Mouse (Mus musculus): ENCODE data around the gene Dnajb1.
"Not testable (repeated sequence)": the region's sequence is repeated elsewhere in the genome, so short reads cannot be mapped to it uniquely, and the experiment has no call there.

The Dnajb1 gene

DNA sequence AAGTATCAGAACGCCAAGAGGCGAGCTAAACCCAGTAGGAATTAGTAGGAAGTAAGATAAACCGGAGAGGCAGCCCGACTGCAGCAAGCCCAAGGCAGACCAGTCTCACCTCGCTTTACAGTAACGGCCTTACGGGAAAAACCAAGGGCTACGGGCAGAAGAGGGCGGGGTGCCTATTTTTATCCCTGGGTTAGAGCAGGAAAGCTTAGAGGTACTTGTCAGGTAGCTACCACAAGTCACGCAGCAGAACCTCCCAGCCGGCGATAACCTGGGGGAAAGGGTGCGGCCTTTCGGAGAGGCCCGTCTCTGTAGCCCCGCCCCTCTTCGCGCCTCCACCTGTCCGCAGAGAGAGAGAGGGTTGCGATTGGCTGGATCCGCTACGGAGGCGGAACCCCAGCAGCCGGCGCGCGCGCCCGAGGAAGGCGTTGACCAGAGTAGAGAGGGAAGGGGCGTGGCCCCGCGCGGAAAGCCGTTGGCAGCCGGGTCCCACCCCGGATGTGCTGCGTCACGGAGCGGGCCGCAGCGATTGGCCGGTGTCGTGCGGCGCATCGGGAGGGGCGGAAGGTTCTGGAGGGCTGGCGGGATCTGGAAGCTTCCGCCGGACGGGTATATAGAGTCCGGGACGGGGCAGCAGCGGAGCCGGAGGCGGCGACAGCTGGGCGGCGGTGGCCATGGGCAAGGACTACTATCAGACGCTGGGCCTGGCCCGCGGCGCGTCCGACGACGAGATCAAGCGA, at the start of gene Dnajb1, which contains the start of gene Tecr:
TSS of gene Dnajb1 (plus strand) at position 533 of the 737 bp plus-strand sequence.
TSS of gene Tecr (minus strand) at position 311 of the 737 bp plus-strand sequence.
- DNase-seq (ENCODE audit: low read depth, low spot score), result peak; percentile 96

DNA sequence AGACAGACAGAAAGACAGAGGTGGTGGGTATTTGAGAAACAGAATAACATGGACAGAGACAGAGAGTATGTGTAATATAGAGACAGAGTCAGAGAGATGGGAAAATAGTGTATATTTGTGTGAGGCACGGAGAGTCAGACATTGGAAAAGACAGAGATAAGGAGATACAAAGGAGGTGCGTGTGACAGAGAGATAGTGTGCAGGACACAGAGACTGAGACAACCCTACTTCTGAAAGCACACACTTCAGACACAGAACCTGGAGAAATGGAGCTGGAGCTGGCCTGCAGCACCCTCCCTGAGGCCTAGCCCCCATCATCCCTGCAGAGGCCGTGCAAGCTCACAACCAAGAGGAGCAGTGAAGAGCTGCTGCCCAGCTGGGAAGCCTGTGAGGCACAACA, 45.3 kb upstream of the Dnajb1 start:
- DNase-seq (ENCODE audit: low read depth, low spot score), result no peak

DNA sequence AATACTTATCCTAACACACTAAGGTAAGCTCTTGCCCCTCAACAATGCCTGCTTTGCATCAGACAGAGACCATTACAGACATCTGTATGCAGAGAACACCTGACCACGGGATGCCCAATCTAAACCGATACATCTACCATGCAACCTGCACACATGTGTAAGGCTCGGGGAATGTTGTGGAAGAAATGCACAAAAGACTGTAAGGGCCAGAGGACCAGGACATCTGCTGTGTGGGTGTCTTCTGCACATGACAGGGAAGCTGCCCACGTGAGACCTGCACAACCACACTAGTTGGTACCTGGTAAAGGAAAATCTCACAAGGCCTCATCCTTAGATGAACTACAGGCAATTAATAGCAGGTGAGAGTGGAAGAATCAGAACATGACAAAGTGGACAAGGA, 44.7 kb upstream of the Dnajb1 start:
- DNase-seq (ENCODE audit: low read depth, low spot score), result no peak

DNA sequence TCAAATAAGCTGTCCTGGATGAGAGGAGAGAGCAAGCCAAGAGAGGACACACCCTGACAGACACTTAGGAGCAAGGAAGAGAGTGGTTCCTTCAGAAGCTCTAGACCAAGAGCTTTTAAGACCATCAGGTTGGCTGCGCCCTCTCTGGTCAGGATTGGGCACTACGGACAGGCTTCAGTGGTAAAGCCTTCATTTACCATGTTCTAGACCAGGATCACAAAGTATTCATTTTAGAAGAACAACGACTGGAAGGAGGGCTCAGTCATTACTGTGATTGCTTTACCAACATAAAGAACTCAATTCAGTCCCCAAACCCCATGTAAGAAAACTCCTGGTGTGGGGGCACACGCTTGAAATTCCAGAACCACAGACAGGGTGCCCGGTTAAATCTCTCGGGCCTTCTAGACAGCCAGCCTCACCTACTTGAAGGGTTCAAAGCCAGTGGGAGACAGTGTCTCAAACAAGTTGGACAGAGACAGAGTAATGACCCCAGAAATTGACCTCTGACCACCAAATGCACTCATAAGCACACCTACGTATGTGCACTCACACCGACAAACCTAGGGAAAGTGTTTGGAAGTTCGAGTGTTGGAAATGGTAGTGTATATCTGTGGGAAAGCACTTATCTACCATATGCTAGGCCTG, 42.1 kb upstream of the Dnajb1 start:
- DNase-seq (ENCODE audit: low read depth, low spot score), result no peak

DNA sequence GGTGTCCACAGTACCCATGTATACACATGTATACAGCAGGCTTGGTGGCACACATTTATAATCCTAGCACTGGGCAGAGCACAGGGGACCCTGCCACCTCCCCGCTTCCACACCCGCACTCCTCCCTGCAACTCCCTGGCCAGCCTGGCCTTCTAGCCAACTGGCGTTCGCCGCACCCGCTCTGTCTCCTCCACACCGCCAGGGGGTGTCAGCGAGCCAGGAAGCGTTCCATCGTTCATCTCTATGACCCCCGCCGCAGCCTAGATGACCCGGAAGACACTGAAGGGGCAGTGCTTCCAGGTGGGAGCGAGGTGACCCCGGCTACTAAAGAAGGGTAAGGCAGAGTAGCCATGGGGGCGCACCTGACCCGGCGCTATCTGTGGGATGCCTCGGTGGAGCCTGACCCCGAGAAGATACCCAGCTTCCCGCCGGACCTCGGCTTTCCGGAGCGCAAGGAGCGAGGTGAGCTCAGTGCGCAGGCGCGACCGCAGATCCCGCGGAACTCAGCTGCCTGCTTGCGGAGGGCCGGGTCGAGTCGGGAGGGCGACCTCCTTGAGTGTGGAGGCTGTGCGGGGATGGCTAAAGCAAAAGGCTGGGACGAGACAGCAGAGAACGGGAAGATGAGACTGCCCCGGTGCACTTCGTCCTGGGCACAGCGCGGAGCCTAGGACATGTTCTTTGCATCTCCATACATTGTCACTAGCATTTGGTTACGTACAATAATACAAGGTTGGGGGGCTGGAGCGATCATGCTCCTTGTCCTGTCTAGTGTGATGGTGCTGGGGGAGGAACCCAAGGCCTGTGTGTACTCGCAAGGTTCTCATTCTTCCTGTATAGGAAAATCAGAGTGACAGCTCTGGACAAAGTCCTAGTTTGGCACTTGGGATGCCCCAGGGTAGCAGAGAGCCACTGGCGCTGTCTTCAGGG, 41.3 kb upstream of the Dnajb1 start, which contains the start of gene Ndufb7:
TSS of gene Ndufb7 (plus strand) at position 203 of the 927 bp plus-strand sequence.
- peak; percentile 78 for DNase-seq (ENCODE audit: low read depth, low spot score)

DNA sequence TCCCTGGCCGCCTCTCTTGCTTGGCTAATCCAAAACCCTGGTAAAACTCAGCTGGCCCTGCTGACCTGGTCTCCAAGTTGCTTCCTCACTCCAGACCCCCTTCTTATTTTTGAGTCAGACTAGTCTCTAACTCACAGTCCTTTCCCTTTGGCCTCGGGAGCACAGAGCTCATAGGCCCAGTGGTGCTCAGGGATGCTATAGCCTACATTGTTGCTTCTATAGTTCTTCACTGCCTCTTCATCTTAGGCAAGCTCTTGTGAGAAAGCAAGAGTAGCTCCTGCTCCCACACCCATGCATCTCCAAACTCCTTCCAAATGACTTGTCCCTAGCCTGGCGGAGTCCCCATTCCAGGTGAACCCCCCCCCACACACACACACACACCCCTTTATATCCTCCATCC, 40.3 kb upstream of the Dnajb1 start:
- DNase-seq (ENCODE audit: low read depth, low spot score), result no peak

DNA sequence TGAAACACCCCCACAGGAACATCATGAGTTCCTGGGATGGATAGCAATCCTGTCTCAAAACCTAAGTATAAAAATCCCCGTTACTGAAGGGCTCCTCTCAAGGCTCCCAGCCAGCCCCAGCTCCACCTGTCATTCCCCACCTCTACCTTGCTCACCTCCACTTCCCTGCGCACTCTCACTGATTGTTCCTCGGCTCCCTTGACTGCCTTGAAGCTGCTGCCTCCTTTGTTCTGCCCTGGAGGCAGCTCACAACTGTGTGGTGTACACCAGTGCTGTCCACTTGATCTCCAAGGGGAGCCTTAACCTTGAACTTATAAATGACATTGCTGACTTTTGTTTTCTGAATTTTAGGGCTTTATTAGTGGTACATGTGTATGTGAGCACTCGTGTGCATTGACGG, 39.9 kb upstream of the Dnajb1 start:
- DNase-seq (ENCODE audit: low read depth, low spot score), result no peak

DNA sequence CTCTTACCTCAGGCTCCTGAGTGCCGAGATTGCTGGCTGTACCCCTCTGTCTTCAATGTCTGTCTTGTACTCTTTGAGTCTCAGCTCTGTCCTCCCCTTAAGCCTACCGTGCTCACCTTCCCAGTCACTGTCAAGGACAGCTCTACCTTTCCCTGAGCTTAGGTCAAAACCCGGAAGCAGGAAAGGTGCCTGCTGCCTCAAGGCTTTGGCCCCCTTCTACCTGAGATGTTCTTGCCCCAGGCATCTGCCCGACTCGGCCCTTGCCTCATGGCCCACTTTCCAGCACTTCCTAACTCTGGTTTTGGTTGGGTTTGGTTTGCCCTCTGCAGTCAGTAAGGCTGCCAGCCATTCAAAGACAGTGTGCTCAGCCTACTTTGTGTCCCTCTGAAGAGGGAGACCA, 39.2 kb upstream of the Dnajb1 start:
- DNase-seq (ENCODE audit: low read depth, low spot score), result no peak

DNA sequence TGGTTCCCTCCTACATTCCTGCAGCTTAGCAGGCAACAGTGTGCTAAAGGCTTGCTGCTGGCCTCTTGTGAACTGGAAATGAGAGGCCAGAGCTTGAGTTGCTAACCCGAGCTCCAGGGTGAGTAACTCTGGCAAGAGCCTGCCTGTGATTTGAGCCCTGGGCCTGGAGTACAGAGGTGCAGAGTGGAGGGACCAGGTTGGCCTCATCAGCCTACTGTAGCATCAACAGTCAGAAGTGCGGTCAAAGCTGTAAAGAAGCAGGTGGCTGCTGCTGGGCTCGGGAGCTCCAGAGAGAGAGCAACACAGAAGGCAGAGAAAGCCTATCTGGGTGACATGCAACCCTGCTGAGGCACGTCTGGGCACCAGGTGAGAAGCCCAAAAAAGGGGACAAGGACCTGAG, 38.8 kb upstream of the Dnajb1 start:
- DNase-seq (ENCODE audit: low read depth, low spot score), result no peak

DNA sequence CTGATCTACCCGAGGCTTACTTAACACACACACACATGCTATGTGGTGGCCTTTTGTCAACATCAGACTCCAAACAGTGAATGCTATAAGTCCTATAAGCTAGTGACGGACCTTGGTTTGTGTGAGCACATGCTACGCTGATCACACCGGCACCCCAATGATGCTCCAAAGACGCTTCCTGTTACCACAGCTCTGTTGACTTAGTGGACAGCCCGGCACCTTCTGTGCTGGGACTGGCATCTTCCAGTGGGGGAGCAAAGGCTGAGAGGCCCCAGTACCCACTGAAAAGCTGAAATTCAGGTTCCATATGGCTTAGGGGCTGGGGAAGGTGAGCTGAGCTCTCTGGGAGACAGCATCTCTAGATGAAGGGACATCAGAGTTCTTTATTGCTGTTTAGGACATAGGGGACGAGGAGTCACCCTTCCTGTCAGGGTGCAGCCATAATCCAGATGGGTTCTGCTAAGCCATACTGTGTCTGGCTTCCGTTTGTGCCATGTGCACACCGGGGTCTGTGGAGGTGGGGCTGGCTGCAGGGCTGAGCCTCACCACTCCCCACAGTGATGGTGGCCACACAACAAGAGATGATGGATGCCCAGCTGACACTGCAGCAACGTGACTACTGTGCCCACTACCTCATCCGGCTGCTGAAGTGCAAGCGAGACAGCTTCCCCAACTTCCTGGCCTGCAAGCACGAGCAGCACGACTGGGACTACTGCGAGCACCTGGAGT, 37.6 kb upstream of the Dnajb1 start:
- DNase-seq (ENCODE audit: low read depth, low spot score), result no peak

DNA sequence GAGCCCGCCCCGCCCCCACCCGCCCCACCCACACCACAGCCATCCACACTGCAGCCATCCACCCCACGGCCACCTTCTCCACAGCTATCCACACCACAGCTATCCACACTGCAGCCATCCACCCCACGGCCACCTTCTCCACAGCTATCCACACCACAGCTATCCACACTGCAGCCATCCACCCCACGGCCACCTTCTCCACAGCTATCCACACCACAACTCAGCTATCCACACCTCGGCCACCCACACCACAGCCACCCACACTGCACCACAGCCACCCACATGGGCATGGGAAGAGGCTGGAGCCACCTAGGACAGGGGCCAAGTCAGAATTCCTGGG, 37.0 kb upstream of the Dnajb1 start:
- not testable (repeated sequence) for DNase-seq (ENCODE audit: low read depth, low spot score)

DNA sequence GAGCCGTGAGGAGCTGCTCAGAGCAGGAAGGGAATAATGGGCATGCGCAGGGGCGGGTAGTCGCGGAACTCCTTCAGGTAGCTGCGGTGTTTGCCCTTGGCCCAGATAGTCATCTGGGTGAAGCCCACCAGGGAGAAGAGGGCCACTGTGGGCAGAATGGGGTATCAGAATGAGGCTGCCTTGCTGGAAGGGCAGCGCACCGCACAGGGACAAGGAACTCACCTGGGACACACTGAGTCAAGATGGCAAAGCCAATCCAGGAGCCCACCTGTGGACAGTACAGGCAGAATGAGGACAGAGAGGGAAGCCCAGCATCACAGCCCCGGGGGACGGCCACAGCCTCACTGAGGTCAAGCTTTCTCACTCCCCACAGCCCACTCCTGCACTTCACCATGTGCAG, 36.2 kb upstream of the Dnajb1 start:
- DNase-seq (ENCODE audit: low read depth, low spot score), result no peak

DNA sequence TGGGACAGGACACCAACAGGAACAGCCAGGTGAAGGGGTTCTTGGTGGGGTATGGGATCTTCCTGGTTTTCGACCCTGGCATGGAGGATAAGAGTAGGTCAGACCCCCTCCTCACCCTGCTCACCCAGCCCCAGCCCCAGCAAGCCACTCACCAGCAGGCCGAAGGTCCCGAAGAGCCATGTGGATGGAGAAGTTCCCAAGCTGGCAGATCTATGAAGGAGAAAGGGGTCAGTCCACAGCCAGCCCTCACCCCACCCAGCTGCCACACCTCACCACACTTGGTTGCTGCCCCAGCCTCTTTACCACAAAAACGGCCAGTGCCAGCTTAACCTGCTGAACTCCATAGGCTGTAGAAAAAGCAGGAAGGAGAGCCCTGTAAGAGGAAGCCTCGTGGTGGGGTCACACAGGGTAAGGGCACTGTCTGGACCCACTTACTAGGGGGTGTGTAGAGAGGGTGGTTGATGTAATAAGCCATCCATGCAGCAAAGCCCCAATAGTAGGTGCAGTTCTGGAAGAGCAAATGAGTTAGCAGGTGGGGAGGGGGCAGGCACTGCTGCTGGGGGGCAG, 35.7 kb upstream of the Dnajb1 start:
- no peak for DNase-seq (ENCODE audit: low read depth, low spot score)

DNA sequence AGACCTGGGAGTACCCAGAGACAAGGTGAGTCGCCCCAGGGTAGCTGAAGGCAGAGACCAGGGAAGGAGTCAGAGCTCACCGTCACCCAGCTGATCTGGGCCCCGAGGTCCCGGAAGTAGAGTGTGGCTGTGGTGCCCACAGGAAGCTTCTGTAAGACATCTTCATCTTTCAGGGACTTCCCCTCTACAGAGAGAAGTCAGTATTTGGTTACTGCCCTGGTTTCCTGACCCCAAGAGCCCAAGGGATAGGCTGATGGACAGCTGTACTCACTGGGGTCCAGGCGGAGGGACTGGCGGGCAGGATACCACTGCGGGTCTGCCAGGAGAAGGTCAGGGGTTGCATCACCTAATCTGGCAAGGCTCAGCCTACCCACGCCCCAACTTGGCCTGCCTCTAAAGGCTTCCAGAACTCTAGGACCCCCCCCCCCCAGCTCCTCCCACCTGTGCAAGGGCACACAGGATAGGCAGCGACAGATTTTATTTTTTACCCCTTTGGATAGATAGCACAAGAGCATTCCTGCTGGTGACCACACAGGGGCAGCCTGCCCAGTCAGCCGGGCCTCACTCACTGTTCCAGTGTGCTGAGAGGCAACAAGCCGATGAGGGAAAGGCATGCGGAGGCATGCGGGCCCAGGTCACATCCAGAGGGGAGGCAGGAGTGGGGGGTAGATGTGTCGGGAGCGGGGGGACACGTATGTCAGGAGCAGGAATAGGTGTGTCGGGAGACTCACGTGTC, 34.7 kb upstream of the Dnajb1 start:
- no peak for DNase-seq (ENCODE audit: low read depth, low spot score)

DNA sequence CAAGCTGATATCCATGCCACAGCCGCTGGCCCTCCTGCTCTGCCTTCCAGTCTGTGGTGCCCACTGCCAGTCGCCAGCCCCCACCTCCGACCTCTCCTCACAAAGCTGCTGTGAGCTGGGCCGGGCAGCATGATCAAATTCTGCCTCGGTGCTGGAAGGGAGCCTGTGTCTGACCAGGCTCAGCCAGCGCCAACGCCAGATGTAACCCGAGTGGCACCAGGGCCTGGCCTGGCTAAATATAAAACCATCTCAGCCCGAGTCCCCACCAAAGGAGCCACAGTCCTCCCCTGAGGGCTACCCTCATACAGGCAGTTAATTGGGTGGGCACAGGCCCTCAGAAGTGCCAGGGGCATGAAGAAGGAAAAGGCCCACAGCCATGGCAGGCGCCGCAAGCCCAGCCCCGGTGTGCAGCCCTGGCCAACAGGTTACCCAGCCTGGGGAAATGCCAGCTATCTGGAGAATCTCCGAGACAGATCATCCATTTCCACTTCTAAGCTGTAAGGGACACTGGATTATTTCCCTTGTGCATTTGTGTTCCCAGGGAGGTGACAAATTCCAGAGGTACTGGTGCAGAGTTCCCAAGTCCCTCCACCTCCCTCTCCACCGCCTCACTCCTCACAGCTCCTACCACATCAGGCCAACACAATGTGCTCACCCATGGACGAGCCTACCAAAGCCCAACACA, 33.2 kb upstream of the Dnajb1 start:
- DNase-seq (ENCODE audit: low read depth, low spot score), result no peak

DNA sequence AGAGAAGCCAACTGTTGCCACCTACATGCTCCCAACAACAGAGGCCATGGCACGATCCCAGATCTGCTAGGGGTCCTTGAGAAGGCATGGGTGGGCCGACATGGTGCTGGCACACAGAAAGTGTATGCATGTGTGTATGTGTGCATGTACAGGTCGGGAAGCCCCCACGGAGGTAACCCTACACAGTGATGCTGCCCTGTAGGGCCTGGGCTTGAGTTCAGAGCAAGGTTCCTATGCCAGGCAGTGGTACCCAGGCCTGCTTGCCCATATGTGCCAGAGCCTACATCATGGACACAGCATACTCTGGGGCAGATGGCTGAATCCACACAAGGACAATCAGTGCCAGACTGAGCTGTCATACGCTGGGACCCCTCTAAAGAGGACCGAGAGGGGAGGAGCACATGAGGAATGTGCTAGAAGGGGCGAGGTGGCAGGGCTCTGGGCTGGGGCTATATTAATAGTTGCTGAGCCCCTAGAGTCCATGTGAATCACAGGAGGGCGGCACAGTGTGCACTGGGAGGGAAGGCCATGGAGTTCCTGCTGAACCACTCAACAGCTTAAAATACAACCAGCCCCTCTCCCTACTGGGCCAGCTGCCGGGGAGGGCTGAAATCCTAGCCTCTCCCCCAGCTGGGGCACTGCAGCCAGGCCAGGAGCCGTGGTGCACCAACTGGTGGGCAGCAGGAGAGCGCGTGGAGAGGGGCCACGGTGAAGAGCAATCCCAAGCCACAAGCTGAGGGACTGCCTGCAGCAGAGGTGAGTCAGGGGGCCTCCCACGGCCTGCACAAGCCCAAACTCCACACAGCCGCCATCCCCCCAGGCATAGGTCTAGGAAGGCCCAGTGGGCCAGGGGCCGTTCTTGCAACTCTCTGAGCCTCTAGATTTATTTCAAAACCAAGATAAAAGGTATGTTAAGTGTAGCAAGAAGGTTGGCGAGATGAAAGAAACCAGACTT, 32.2 kb upstream of the Dnajb1 start:
- DNase-seq (ENCODE audit: low read depth, low spot score), result no peak

DNA sequence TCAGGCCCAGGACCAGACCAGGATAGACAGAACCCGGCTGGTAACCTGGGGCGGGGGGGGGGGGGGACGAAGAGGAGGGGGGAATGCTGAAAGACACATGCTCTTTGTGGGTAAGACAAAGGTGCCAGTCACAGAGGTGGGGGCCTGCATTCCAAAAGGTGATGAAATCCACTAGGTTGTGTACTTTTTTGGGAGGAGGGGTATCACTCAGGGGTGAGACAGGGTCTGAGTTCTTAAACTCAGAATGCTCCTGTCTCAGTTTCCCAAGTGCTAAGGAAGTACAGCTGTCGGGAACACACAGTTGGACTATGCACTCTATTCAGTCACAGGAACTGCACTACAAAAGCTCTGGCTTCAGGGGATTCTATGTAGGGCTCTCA, 31.5 kb upstream of the Dnajb1 start:
- DNase-seq (ENCODE audit: low read depth, low spot score), result no peak

DNA sequence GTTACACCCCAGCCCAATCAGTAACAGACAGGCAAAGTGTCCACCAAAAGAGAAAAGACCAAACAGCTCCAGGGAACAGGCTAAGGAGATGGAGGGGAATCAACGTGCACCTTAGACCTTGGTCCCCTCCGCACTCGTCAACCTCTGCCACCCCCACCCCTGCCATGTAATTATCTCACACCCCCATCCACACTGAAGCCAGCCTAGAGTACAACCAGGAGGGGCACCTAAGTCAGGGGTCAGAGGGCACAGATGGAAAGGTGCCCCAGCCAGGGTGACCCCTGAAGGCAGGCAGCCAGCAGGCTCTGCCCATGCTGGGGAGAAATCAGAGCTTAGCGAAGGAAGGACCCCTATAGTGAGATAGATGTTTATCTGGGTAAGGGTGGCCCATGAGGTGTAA, 31.1 kb upstream of the Dnajb1 start:
- DNase-seq (ENCODE audit: low read depth, low spot score), result no peak

DNA sequence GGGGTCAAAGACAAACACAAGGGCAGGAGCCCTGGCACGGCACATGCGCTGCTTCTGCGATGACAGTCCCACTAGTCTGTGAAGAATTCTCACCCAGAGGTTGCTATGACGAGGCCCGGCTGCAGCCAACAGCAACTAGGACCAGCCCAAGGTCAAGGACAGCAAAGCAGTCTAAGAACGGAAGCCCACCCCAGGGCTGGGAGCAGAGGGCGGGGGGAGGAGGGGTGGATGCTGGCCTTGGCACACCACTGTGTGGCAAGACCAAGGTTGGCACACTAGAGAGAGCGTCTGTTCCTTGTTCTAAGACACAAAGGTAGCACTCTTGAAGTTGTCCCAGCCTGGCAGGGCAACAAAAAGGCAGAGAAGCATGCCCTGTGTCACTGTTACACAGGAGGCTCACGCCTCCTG, 30.6 kb upstream of the Dnajb1 start:
- DNase-seq (ENCODE audit: low read depth, low spot score), result no peak
